Mouse (Mus musculus) embryonic facial prominence, embryonic 11.5 days (tissue): Measurements from ENCODE around the gene Fxyd6. TPM values are rescaled to one million over a fixed set of nuclear protein-coding genes. Genes with fewer than 3 reads are reported as not detected.

Source experiments
- ATAC-seq: fragments of 200-750 bp; cut with Nextera tagmentation; replicated peaks from 2 replicates; pipeline ENCODE4 v1.8.0; 2017; ENCODE audit warnings: low read depth; ENCODE audit not compliant: insufficient number of reproducible peaks, low FRiP score, low TSS enrichment
- DNase-seq: peaks from one replicate; pipeline ENCODE4 v3.0.0-alpha.2; 2015; ENCODE audit warnings: low spot score
- H3K27ac ChIP-seq: fragments of 300-500 bp; sonication (generic); replicated peaks from 2 replicates; pipeline ENCODE4 v1.5.1; 2014; ENCODE audit warnings: mild to moderate bottlenecking, low read depth, low read length, control low read depth
- H3K27me3 ChIP-seq: fragments of 300-500 bp; sonication (generic); 2 replicates; pipeline ENCODE4 v1.6.1; 2014; ENCODE audit warnings: mild to moderate bottlenecking, low read length, moderate library complexity, mixed read lengths; ENCODE audit not compliant: control insufficient read depth, insufficient read depth
- H3K36me3 ChIP-seq: fragments of 300-500 bp; sonication (generic); replicated peaks from 2 replicates; pipeline ENCODE4 v1.6.1; 2014; ENCODE audit warnings: low read depth, mild to moderate bottlenecking, low read length, moderate library complexity, mixed read lengths; ENCODE audit not compliant: control insufficient read depth, insufficient read depth
- H3K4me1 ChIP-seq: fragments of 300-500 bp; sonication (generic); 2 replicates; pipeline ENCODE4 v1.6.1; 2014; ENCODE audit warnings: low read length, mixed read lengths; ENCODE audit not compliant: control insufficient read depth, insufficient read depth
- H3K4me2 ChIP-seq: fragments of 300-500 bp; sonication (generic); 2 replicates; pipeline ENCODE4 v1.6.1; 2014; ENCODE audit warnings: low read depth, mild to moderate bottlenecking, control low read depth, low read length, moderate library complexity
- H3K4me3 ChIP-seq: fragments of 300-500 bp; sonication (generic); 2 replicates; pipeline ENCODE4 v1.5.1; 2014; ENCODE audit warnings: low read depth, low read length, control low read depth
- H3K9ac ChIP-seq: fragments of 300-500 bp; sonication (generic); replicated peaks from 2 replicates; pipeline ENCODE4 v1.6.1; 2014; ENCODE audit warnings: mild to moderate bottlenecking, control low read depth, low read length
- H3K9me3 ChIP-seq: fragments of 300-500 bp; sonication (generic); replicated peaks from 2 replicates; pipeline ENCODE4 v1.6.1; 2016; ENCODE audit warnings: mild to moderate bottlenecking, low read length, inconsistent platforms, mixed read lengths; ENCODE audit not compliant: control insufficient read depth
- WGBS: fragments of 180-500 bp; shearing (Covaris S2); extraction: QIAGEN DNeasy Blood & Tissue Kit; methylation state at CpG from one replicate; pipeline ENCODE4 v1.1.7; 2014; 5-methylcytosine and 5-hydroxymethylcytosine counted together
- polyA plus RNA-seq: library from polyadenylated mRNA; unstranded; fragments of >200 nt; fragmentation: Nextera tagmentation; extraction: Ambion mirVana; gene quantifications from 2 replicates; pipeline ENCODE4 v1.2.1, GENCODE M21; 2014

Fxyd6 gene
- polyA plus RNA-seq, 1 experiment from 2014 or later, result 83.0 TPM

DNA sequence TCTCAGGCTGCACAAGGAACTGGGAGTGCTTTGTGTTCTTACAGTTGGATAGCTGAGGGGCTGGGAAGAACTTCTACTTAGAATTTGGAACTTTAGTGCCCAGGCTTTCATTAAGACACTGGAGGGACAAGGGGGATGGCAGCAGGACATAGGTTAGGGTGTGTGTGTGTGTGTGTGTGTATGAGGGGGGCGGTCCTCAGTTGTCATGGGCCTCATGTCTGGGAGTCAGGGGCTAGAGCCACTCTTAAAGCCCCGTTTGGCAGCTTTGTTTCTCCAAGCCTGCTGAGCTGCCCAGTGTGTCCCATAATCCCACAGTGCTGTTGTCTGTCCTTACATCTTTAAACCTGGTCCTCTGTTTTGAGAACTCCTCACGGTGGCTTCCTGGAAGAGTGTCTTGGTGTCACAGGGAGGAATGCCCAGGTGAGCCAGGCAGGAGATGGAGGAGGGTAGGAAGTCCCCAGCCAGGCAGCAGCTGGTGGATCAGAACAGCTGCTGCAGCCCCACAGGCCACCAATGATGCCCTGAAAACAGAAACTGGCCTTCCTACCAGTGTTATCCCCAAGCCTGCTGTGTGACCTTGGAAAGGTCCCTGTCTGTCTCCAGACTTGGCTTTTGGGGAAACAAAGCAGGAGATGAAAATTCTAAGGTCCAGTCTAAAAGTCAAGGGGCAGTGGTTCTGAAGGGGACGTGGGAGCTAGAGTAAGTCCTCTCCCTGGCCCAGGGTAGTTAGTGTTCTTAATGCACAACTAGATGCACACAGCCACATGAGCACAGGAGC, 42.9 kb downstream of the Fxyd6 start:
- no peak overlapping the region for H3K27ac ChIP-seq
- no peak overlapping the region for H3K9ac ChIP-seq
- H3K27me3 ChIP-seq, result no peaks in the 10 kb centered on the region
- no peaks in the 10 kb centered on the region for H3K4me1 ChIP-seq
- 78% methylated on average over 4 of the region's 4 CpGs for WGBS
- H3K9me3 ChIP-seq, result no peaks in the 10 kb centered on the region
- ATAC-seq (no peak), DNase-seq (no peak)
- no peak overlapping the region for H3K4me2 ChIP-seq
- H3K36me3 ChIP-seq, result no peaks in the 10 kb centered on the region
- H3K4me3 ChIP-seq, result no peak overlapping the region

DNA sequence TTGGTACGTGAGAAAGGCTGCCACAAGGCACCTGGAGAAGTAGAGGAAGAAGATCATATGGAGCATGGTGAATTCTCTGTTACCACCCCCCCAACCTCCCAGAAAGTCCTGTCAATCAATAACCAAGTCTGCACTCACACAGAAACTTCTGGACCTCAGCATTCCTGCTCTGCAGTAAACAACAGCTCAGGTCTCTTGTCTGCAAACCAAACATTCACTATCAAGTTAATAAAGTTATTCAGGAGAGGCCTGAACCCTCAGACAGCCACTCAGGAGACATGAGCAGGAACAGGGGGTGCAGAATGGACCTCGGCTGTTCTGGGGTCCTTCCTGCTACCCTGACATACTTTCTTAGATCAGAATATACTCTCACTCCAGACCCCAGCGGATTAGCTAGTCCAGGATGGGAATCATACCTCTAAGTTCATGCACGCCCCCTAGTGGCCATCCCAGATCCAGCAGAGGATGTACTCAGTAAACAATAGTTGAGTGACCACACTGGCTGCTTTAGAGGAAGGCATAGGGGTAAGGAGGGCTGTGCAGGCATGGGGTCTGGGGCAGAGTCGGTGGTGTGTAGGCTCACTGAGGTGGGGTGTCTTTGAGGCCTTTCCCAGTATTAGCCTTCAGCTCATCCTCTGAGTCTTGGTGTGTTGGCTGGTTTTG, 43.6 kb downstream of the Fxyd6 start:
- no peak overlapping the region for H3K4me3 ChIP-seq
- no peak overlapping the region for H3K27ac ChIP-seq
- H3K4me2 ChIP-seq, result no peak overlapping the region
- H3K4me1 ChIP-seq, result no peaks in the 10 kb centered on the region
- WGBS, result 53% methylated on average over 5 of the region's 5 CpGs
- no peak for ATAC-seq
- no peaks in the 10 kb centered on the region for H3K27me3 ChIP-seq
- peak; percentile 60 for DNase-seq
- H3K9me3 ChIP-seq, result no peaks in the 10 kb centered on the region
- no peaks in the 10 kb centered on the region for H3K36me3 ChIP-seq
- H3K9ac ChIP-seq, result no peak overlapping the region

DNA sequence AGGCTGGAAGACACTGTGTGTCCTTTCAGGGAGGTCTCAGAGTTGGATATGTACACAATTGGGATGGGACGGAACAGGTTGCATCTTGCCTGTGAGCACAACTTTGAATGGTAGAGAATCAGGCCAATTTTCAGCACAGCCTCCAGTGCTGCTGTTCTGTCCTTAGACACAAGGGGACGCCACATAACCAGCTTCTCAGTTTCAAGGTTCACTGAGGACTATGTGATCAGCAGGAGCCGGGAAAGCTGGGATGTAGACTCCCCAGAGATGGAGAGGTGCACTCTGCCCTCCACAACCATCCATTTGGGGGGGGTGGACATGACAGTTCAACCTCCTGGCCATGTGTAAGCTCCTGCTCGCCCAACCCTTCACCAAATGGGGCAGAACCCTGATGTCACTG, 45.9 kb downstream of the Fxyd6 start:
- Histone ChIP-seq H3K27ac (no peak overlapping the region), H3K4me3 (no peak overlapping the region), H3K36me3 (no peaks in the 10 kb centered on the region), H3K4me1 (no peaks in the 10 kb centered on the region), H3K9me3 (no peaks in the 10 kb centered on the region), H3K4me2 (no peak overlapping the region), H3K27me3 (no peaks in the 10 kb centered on the region), H3K9ac (no peak overlapping the region)
- ATAC-seq, result no peak
- peak; percentile 29 for DNase-seq
- WGBS, result 40% methylated on average over 4 of the region's 4 CpGs

DNA sequence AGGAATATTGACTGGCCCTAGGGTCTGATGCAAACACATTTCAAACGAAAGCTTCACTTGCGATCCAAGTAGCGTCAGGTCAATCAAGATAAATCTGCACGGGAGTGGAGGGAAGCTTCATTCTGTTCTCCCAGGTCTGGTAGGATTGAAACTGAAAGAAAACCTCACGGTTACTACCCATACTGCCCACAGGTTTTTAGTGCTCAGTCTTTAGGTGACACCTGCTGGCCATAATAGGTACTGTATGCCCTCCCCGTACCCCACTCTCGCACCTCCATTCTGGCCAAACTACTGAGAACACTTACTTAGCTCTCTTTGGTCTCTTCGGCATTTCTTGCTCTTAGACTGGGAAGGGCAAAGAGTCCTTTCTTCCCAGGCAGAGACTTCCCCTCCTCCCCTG, 47.3 kb downstream of the Fxyd6 start:
- ATAC-seq, result no peak
- 27% methylated on average over 8 of the region's 8 CpGs for WGBS
- Histone ChIP-seq H3K4me1 (no peaks in the 10 kb centered on the region), H3K27ac (no peak overlapping the region), H3K9ac (no peak overlapping the region), H3K36me3 (no peaks in the 10 kb centered on the region), H3K4me3 (no peak overlapping the region), H3K27me3 (no peaks in the 10 kb centered on the region), H3K4me2 (no peak overlapping the region), H3K9me3 (no peaks in the 10 kb centered on the region)
- peak; percentile 65 for DNase-seq

DNA sequence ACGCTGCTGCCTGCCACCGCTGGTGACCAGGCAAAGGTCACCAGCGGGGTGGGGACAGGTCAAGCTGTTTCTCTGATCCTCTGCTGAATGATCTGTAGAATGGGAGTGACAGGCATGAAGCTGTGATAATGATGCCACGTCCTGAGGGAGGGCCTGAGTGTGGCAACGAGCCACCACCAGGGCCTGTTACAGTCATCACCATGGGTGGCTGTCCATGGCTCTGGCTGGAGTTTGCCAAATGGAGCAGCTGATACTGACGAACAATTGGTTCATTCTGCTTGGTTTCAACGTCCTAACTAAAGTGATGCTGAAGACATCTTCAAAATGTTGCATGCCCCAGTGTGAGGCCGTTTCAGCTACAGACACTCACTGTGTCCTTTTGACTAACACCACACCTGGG, 48.3 kb downstream of the Fxyd6 start:
- Histone ChIP-seq H3K27me3 (no peaks in the 10 kb centered on the region), H3K36me3 (no peaks in the 10 kb centered on the region), H3K9ac (no peak overlapping the region), H3K4me1 (no peaks in the 10 kb centered on the region), H3K9me3 (no peaks in the 10 kb centered on the region), H3K4me2 (no peak overlapping the region), H3K4me3 (no peak overlapping the region), H3K27ac (no peak overlapping the region)
- WGBS, result 64% methylated on average over 8 of the region's 8 CpGs
- ATAC-seq (no peak), DNase-seq (no peak)

DNA sequence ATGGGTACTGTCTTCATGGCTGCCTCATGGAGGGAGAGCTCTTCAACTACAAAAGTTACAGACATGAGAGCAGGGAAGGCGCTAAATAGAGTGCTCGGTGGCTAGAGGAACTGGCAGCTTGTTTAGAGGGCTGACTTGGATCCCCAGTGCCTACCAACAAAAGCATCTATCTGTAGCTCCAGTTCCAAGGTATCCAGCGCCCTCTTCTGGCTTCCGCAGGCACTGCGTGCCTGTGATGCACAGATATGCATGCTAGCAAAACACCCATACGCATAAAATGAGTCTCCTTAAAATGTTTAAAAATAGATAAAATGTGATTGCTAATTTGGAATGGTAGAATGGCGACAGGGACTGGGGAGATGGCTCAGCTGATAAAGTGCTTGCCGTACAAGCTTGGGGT, 51.2 kb downstream of the Fxyd6 start:
- peak; percentile 22 for DNase-seq
- 60% methylated on average over 8 of the region's 8 CpGs for WGBS

DNA sequence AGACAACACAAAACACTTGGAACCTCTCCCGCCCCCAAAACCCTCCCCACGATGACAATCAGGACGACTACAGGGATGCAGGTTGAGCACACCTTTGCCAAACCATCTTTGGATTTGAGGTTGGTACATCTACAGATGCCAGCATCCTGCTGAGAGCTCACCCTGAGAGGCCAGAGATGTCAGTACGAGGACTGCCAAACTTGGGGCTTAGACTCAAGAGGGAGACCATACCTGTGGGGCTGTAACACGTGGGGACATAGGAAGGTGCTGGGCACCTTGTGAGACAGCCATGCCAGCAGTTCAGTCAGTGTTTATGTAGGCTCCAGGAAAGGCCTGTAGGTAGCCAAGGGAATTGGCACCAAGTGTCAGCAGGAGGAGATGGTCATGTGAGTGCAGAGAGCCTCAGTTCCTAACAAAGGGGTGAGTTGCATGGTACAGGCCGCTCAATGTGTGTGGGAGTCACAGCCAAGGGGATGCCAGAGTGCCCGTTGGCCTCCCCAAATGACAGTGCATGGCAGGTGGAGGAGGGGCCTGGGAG, 52.8 kb downstream of the Fxyd6 start:
- Histone ChIP-seq H3K27me3 (0 out of 2 replicates have a peak, but pooled peaks cover 3% of the 10 kb centered on the region), H3K27ac (no peak overlapping the region), H3K4me2 (no peak overlapping the region), H3K4me1 (no peaks in the 10 kb centered on the region), H3K9ac (no peak overlapping the region), H3K9me3 (no peaks in the 10 kb centered on the region), H3K4me3 (no peak overlapping the region), H3K36me3 (no peaks in the 10 kb centered on the region)
- 81% methylated on average over 7 of the region's 7 CpGs for WGBS
- ATAC-seq (no peak), DNase-seq (no peak)

More for the DNA sequence above, 51.2 kb downstream of the Fxyd6 start:
- ATAC-seq, result no peak
- H3K9me3 ChIP-seq, result no peaks in the 10 kb centered on the region
- H3K4me2 ChIP-seq, result no peak overlapping the region
- H3K9ac ChIP-seq, result no peak overlapping the region
- H3K27me3 ChIP-seq, result no peaks in the 10 kb centered on the region
- no peaks in the 10 kb centered on the region for H3K36me3 ChIP-seq
- H3K4me3 ChIP-seq, result no peak overlapping the region
- H3K27ac ChIP-seq, result no peak overlapping the region
- H3K4me1 ChIP-seq, result no peaks in the 10 kb centered on the region

DNA sequence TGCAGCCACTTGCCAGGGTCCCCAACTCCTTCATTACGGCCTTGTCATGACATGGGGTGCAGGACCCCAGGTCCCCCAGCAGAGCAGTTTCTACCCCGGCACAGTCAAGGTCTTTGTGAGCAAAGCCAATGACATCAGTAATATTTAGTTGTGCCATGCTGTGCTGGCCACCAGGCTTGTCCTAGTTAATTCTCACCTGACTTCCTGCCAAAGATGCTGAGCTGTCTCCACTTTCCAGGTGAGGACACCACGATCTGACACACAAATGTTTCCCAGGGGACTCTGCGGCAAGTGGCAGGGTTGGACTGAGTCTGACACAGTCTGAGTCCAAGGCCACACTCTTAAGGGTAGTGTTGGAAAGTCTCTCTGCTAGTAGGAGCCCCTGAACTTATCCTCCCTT, 56.5 kb downstream of the Fxyd6 start, which contains the start of gene Dscaml1:
Gene Dscaml1 (plus strand): TSS at position 173 of the 400 bp plus-strand sequence.
- ATAC-seq (no peak), DNase-seq (no peak)
- no peaks in the 10 kb centered on the region for H3K9me3 ChIP-seq
- H3K4me2 ChIP-seq, result no peak within 1 kb of the TSS
- H3K36me3 ChIP-seq, result no peaks in the 10 kb centered on the region
- WGBS, result 84% methylated on average over 4 of the region's 4 CpGs
- H3K27me3 ChIP-seq, result peaks cover 32% of the 10 kb centered on the region
- H3K27ac ChIP-seq, result no peak within 1 kb of the TSS
- no peak within 1 kb of the TSS for H3K4me3 ChIP-seq
- H3K4me1 ChIP-seq, result peaks cover 5% of the 10 kb centered on the region; the same call in 1 of the 2 replicates
- H3K9ac ChIP-seq, result no peak within 1 kb of the TSS
